Mouse (Mus musculus) naive thymus-derived CD4-positive, alpha-beta T cell, adult 2 months (primary cell): ENCODE measurements around the gene Uhrf1bp1.
"Not testable (repeated sequence)": the region's sequence is repeated elsewhere in the genome, so short reads cannot be mapped to it uniquely, and the experiment has no call there.

Source experiments
- DNase-seq: peaks from one replicate; pipeline ENCODE4 v3.0.0-alpha.2; 2011; ENCODE audit warnings: low read depth

Uhrf1bp1 gene

DNA sequence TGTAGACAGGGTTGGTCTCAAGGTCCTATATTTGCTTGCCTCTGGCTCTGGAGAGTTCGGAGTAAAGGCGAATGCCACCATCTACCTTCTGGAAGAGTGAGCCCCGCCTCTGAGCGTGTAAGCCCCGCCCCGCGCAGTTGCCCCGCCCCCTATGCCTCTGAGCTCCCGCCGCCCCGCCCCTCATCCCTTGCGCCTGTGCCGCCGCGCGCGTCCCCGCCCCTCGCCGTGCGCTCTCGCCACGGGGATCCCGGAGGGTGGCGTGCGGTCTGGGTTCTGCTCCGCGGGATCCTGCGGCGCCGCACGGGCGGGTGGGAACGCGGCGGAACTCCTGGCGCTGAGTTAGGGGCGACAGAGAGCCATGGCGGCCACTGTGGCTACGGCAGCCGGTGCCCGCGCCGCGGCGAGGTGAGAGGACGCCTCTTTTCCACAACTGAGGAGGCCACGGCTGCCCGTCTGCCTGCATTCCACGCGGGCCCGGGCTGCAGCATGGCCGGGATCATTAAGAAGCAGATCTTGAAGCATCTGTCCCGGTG is at the start of gene Uhrf1bp1:
Gene Uhrf1bp1, plus strand, starts transcription at position 177 of the 533 bp plus-strand sequence.
- peak; percentile 87 for DNase-seq

DNA sequence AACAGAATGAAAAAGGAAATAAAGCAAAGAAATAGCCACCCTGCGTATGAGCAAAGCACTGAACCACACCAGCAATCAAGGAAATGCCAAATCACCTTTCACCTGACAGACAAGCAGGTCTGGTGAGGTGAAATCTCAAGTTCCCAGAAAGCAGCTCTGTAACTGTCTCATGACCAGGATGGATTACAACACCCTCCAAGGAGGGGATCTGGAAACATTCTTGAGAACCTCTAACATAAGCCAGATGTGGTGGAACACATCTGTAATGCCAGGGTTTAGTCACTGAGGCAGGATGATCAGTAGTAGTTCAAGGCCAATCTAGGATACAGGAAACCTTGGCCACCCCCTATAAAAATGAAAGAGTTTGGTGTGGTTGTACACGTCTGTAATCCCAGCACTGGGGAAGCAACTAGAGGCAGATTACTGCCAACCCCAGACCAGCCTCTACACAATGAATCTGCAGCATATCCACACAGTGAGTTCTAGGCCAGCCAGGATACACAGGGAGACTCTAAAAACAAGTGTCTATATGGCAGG is 48.6 kb upstream of the Uhrf1bp1 start:
- no peak for DNase-seq

DNA sequence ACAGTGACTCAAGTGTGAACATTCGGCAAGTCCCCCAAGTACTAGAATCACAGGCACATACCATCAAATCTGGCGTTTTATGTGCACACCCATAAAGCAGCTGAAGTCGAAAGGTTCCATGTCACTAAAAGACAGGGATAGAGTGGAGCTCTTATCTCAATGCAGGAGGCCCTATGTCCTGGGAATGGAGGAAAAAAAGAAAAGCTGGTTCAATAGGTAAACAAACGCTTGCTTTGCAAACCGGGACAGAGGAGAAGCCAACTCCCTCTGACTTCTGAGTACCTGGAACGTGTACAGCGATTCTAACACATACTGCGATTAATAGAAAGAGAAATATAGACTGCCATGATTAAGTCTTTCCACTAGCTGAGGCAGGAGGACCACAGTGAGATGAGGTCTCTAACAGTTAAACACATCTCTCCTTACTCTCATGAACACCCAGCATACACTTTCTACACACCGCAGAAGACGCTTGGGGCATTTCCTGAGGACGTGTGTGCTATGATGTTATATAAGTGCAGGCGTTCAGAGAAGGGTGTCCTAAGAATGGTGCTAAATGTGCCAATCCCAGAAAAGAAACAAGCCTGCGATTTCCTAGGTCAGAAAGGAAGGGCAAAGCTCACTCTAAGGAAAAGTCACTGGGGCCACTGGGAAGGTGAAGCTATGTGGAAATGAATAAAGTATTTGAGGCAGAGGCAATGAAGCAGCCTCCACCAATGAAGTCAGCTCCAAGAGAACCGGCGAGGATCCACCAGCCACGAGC is 45.5 kb upstream of the Uhrf1bp1 start:
- DNase-seq = no peak

DNA sequence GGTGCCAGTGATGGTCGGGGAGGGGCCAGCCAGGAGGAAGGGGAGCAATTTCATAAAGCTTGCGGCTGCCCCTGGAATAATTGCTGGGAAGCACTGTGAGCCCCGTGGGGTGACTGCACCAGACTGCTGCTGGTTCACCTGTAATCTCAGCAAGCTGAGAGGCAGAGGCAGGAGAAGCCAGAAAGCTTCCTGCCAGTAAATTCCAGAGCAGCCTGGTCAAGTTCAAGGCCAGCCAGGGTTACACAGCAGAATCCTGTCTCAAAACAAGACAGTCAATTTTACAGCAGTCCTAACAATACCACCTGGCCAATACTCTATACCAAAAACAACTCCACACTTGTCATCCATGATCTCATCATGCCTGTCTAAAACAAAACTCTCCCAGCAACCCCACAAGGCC is 44.3 kb upstream of the Uhrf1bp1 start:
- DNase-seq = no peak

DNA sequence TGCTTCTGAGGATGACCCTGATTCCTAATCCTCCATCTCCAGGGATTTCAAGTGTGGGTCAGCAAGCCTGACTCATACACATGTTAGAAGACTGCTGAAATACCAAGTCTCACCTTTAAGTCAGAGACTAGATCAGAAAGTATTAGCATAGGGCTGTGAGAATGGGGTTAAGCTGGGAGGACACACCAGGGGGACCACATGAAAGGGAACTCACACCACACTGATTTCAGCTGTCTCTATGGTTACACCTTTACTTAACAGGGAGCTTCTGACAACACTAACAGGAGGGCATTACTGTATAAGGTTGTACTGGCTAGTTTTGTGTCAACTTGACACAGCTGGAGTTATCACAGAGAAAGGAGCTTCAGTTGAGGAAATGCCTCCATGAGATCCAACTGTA is 41.6 kb upstream of the Uhrf1bp1 start:
- peak; percentile 62 for DNase-seq

DNA sequence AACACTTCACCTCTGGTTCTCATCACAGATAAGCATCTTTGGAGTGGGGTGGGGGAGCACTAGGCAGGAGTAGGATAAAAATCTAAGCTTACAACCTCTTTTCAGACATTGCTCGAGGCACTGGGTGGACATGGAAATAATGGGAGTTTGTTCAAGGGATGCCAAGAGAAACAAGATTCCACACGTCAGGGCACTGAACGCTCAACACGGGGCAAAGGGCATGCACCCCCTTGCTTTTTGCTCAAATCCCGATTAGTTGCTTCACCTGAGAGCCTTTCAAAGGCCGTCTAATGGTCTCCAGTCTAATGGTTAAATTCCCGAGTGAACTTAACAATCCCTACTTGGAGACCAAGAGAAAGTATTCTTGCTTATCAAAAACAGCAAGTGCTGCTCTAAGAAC is 37.2 kb upstream of the Uhrf1bp1 start:
- no peak for DNase-seq

DNA sequence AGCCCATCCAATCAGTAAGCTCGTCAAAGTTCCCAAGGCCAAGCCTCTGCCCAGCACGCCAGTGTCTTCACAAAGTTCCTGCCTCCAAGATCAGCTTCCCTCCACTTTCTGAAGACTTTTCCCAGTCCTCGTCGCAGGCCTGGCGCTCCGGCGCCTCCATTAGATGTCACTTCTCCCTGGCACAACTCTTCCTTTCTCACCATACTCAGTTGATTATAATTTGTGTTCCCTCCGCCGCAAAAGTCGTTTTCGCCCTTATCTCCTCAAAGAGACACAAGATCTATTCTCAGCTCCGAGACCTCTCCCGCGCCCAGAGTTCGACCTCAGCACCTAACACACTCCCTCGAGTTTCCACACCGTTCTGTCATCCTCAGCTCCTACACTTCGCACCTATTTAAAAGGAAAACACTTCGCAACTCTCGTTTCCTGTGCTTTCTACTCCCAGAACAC is 36.7 kb upstream of the Uhrf1bp1 start:
- DNase-seq = no peak

DNA sequence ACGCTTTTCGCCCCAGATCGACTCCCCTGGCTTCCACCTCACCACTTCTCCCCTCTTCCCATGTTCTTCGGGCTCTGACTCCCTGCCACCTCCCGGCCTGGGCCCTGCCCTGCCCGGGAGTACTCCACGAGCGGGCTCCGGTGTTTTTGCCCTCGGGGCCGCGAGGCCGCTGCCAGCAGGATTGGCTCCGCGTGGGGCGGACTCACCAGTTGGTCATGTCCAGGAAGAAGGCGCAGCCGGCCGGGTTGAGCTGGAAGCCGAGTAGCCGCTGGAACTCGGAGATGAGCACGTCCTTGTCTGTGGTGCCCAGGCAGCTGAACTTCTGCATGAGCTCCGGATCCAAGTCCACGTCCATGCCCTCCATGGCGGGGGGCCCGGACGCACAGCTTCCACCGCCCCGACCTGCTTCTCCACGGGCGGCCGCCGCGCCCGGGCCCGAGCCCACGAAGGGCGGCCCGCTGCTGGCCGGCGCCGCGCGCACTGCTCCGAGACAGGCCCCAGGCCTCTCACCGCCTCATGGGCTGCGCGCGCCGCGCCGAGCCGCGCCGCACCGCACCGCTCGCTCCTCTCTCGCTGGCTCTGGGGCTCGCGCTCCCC is 36.2 kb upstream of the Uhrf1bp1 start:
- peak; percentile 63 for DNase-seq

DNA sequence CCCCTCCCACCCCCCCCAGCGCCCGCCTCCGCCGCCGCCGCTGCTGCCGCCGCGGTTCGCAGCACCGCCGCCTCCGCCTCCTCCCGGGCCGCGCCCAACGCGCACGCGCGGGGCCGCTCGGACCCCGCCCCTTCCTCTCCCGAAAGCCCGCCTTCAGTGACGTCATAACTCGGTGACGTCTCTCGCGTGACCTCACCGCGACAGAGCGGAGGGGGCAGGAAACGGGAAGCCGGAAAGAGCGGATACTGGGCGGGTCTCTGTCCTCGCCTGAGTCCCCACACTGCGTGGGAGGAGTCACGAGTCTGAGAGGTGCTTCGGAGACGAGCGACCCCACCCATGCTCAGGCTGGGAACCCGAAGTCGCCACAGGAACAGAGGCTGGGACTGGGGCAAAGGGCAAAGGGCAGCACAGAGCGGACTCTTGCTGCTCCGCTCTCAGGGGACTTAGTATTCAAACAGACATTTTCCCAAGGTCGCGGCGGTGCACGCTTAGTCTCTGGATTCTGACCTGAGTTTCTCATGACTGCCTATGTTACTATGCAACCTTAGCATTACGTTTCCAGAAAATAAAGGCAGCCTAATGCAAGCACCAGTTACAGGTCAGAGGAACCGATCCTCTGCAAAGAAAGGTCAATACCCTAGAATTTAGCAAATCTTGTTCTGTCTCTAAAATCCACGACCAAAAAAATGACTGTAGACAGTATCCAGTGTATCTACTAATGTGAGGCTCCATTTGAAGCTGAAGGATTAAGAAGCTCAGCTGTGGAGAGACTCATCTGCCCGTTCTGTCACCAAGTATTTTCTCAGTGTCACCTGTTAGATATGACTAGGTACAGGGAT is 35.5 kb upstream of the Uhrf1bp1 start, which contains the start of gene D17Wsu92e:
Gene D17Wsu92e, minus strand, starts transcription at position 81 of the 839 bp plus-strand sequence.
- DNase-seq = peak; percentile 100

DNA sequence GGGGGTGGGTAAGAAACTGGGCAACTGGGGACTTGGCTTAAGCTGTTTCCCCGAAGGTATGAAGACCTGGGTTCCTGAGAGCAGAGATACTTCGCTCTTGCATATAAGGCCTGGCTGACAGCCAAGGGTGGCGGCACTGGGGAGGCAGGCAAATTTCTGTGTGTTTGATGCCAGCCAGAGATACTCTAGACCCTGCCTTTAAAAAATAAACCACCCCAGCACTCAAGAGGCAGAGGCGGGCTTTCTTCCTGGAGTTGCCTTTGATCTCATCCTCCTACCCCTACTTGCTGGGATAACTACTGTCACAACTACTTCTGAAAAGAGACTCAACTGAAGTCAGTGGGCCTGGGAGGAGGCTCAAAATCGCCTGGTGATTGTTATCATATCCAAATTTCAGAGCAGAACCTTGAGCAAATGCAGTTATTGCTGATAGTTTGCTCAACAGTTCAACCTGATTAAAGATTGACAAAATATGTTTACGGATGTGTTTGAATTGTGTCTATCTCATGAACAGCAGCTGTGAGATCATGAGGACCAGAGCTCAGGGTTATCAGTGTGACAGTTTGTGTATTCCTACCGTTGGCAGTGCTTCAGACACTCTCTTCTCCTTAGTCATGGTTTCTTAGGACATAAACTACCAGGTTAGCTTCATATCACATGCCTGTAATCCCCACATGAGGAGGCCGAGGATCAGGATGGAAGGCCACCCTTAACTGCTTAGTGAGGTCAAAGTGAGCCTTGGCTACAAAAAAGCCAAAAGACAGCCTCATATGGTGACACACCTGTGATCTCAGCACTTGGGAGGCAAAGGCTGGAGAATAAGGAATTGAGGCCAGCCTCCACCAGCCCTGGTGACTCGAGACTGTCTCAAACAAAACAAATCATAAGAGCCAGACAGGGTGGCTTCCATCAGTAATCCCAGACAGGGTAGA is 34.6 kb upstream of the Uhrf1bp1 start:
- DNase-seq = peak; percentile 82

DNA sequence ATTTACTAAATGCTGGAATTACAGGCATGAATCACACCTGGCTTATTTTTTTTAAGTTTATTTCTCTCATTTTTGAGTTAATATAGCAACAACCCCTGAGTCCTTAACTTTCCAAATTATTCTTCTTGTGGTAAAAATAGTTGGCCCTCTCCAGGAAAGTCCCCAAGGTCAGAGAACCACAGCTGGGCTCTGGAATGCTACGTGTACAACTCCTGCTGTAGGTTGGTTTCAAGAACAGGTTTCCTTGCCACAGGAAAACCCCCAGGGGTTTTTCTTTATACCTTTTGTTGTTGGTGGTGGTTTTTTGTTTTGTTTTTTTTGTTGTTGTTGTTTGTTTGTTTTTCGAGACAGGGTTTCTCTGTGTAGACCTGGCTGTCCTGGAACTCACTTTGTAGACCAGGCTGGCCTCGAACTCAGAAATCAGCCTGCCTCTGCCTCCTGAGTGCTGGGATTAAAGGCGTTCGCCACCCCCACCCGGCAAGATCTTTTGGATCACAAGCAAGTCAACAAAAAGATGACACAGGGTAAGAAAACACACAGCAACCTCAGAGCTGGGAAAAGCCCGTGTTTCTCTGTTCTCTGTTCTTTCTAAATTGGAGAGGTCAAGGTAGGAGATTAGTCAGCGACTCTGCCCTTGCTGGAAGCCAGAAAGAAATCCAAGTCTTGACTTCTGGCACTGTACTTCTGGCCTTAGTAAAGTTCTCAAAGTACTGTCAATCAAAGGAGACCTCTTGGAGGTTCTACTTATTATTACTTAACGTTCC is 32.9 kb upstream of the Uhrf1bp1 start:
- DNase-seq = no peak

DNA sequence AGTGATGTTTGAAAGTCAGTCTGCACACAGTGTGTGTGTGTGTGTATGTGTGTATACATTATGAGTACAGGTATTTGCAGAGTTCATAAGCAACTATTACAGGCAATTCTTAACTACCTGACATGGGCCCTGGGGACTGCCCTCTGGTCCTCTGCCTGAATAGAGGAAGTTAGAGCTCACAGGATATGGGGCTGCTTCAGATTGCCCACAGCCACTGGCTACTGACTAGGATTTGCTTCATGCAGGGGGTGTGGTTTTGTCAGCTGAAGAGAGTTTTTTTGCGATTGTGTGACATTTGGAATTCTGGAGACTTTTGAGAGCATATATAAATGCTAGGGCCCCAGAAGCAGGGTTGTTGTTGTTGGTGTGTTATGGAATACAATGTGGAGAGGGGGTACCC is 31.3 kb upstream of the Uhrf1bp1 start:
- peak; percentile 31 for DNase-seq

DNA sequence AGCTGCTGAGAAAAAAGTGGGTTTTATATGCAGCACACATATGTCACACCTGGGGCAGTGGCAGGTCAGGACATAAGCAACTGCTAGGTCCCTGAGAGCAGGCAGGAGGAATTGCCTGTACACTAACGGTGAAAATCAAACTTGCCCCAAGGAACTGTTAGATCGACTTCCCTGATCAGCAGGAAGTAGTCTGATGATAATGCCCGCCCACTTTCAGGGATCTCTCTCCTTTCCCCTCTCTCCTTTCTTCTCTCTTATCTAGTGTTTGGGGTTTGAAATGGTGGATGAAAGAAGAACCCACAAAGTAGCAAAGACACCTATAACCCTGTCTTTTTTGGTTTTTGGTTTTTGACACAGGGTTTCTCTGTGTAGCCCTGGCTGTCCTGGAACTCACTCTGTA is 30.7 kb upstream of the Uhrf1bp1 start:
- peak; percentile 67 for DNase-seq

DNA sequence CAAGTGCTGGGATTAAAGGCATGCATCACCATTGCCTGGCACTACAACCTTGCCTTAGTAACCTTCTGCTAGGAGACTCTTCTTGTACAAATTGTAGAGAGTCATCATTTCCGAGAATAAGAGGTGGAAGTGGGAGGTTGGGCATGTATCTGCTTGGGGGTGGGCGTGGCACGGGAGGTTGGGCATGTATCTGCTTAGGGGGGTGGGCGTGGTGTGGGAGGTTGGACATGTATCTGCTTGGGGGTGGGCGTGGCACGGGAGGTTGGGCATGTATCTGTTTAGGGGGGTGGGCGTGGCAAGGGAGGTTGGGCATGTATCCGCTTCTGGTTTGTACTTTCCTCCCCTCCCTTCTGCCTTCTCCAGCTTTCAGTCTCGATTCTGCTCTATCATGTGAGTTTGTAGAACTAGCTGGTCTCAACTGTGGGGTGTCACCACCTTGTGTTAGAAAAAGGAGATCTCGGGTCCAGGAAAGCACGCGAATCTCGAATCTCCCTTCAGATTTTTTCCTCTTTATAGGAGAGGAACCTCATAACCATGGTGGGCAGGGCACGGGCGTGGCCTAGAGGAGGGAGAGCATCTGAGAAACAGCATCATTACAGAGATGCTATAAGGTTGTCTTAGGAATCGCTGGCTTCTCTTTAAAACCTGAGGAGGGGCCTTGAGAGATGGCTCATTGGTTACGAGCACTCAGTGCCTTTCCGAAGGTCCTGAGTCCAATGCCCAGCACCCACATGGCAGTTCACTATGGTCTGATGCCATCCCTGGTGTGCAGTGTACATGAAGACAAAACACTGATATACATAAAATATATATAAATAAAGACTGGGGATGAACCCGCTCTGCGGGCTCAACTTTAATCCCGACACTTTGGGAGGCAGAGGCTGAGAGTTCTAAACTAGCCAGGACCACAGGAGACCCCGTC is 30.0 kb upstream of the Uhrf1bp1 start:
- peak; percentile 96 for DNase-seq

DNA sequence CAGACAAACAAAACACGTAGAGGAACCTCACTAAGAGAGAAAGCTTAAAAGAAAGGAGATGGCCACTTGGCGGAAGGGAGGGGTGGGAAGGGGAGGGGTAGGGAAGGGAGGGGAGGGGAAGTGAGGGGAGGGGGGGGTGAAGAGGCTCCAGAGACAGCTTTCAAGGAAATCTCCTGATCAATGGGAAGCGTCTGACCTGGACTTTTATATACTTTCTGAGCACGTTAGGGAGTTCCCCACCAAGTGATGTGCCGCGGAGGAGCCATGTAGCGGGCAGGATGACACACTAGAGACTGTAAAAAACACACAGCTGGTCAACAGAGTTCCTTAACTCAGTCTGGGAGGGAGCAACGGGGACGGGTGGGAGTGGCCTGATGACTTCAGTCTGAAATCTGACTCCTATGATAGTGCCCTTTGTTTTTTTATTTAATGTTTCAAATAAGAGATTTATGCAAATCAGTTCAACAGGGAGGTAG is 29.3 kb upstream of the Uhrf1bp1 start:
- DNase-seq = peak; percentile 74

DNA sequence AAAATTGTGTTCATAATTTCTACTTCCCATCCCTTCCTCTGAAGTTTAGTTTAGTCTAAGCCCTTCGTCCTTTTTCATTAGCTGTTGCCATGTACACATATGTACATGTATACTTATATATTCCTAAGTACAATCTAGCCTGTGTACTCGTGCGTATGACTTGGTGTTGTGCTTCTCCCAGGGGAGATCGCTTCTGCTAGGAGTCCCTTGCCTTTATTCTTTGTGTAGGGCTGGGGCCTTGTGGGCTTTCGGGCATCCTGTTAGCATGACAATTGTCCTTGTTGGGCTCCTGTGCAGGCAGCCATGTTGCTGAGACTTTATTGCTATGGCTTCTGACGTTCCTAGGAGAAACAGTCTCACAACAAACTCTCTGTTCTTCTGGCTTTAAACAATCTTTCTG is 28.7 kb upstream of the Uhrf1bp1 start:
- peak; percentile 30 for DNase-seq

DNA sequence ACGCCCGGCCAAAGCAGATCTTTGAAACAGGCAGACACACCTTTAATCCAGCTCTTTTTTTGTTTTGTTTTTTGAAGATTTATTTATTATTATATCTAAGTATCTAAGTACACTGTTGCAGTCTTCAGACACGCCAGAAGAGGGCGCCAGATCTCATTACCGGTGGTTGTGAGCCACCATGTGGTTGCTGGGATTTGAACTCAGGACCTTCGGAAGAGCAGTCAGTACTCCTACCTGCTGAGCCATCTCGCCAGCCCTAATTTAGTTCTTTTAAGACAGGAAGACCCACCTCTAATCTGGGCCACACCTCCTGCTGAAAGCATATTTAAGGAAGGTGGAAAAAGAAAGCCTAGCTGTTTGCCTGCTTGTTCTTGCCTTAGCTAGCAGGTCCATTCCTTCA is 25.8 kb upstream of the Uhrf1bp1 start:
- DNase-seq = peak; percentile 58

DNA sequence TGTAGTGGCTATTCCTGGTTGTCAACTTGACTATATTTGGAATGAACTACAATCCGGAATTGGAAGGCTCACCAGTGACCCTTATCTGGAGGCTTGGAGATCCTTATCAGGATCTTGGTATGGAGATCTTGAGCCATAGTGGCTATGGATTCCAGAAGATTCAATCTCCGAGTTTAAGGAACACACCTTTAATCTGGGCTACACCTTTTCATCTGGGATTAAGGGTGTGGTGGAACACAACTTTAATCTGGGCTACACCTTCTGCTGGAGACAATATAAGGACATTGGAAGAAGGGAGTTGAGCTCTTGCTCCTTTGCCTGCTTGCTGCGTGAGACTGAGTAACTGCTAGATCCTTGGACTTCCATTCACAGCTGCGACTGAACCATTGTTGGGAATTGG is 18.4 kb upstream of the Uhrf1bp1 start, which contains the start of gene Snrpc:
Gene Snrpc, plus strand, starts transcription at position 301 of the 400 bp plus-strand sequence.
- DNase-seq = not testable (repeated sequence)
